Mouse (Mus musculus): ENCODE measurements around the gene Ptbp3. TPM values are rescaled to one million over a fixed set of nuclear protein-coding genes. Genes with fewer than 3 reads are reported as not detected.

The Ptbp3 gene
- total and polyA plus RNA-seq, 3 experiments = 78.8 to 315 (median 121) TPM

DNA sequence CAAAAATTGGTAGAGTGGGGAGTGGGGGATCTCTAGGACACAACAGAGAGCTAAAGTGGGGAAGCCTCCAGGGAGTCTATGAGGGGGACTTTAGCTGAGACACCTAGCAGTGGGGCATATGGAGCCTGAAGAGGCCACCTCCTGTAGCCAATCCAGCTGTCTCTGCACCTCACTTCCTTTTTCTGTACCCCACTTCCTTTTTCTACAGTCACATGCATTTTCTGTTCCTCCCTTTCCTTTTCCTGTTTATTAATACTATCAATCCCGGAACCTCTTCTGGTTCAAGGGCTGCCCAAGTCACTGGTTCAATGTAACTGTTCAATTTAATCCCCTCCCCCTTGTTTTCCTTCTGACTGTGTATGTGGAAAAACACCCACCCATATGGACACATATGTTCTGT, 107.9 kb downstream of the Ptbp3 start (continued):
- TF ChIP-seq MEF2A (IDR thresholded peaks at IDR 0.05; ENCODE audit: extremely low read depth, insufficient replicate concordance, low read depth, low read length, poor library complexity, severe bottlenecking) = no peak
- peak in 1 of 2 experiments; percentile 69; a peak in 2 of 4 replicates for TF ChIP-seq POLR2A (IDR thresholded peaks at IDR 0.05; ENCODE audit: control insufficient read depth in 1 of 2, insufficient read depth in 1 of 2, low read depth in 1 of 2, low read length in 2 of 2, poor library complexity in 1 of 2)
- TF ChIP-seq KAT2A (conservative IDR thresholded peaks at IDR 0.05; ENCODE audit: low read depth, low read length) = no peak
- peak; percentile 85 for TF ChIP-seq ELF1 (IDR thresholded peaks at IDR 0.05; ENCODE audit: low read depth, low read length)
- TF ChIP-seq MAFK (IDR thresholded peaks at IDR 0.05; ENCODE audit: borderline replicate concordance, low read depth, low read length) = no peak
- TF ChIP-seq USF2 (IDR thresholded peaks at IDR 0.05; ENCODE audit: borderline replicate concordance in 1 of 2, insufficient read depth in 1 of 2, low read depth in 1 of 2, low read length in 2 of 2) = 0 out of 4 replicates have a peak, but pooled peaks of 1 of the 2 experiments have one; percentile 23
- peak; percentile 28; the same call in 1 of the 2 replicates for TF ChIP-seq NELFE (IDR thresholded peaks at IDR 0.05; ENCODE audit: low read depth, low read length)
- TF ChIP-seq MYB (IDR thresholded peaks at IDR 0.05; ENCODE audit: low read depth, low read length) = no peak
- no peak for TF ChIP-seq NRF1 (IDR thresholded peaks at IDR 0.05; ENCODE audit: insufficient read depth, low read depth, low read length, poor library complexity, severe bottlenecking)
- no peak for TF ChIP-seq CHD2 (IDR thresholded peaks at IDR 0.05; ENCODE audit: low read length)

DNA sequence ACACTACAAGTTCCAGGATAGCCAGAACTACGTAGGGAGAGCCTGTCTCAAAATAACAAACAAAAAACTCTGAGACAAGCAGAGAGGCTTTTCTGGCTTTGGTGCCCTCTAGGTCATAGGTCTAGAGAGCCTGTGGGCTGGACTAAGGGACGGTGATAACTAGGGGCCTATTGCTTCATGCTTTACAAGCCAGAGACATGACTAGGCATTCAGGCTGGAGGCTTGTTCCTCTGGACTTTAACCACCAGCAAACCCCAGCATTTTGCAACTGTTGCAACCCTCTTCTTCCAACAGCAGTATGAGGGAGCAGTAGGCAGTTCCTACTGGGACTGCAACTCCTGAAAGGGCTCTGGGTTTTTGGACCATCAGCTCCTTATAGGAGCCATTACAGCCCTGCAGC, 109.2 kb downstream of the Ptbp3 start:
- Histone ChIP-seq H3K79me2 (ENCODE audit: control insufficient read depth, insufficient read depth, low read length, poor library complexity) (peaks cover 35% of the 10 kb centered on the region), H3K9me3 (replicated peaks; ENCODE audit: insufficient read depth, low read length) (no peaks in the 10 kb centered on the region), H3K36me3 (ENCODE audit: control insufficient read depth in 1 of 2, insufficient read depth in 2 of 2, low read length in 2 of 2) (peaks cover 2 to 49% of the 10 kb centered on the region in 2 experiments; a peak in 3 of 4 replicates), H3K9ac (ENCODE audit: control insufficient read depth, low read depth, low read length, poor library complexity, severe bottlenecking) (peak overlapping the region; percentile 21), H3K4me1 (ENCODE audit: control insufficient read depth in 1 of 2, insufficient read depth in 2 of 2, low read length in 2 of 2) (peaks cover 33 to 40% of the 10 kb centered on the region in 2 experiments), H3K27me3 (ENCODE audit: control insufficient read depth in 1 of 2, insufficient read depth in 2 of 2, low read length in 2 of 2) (no peaks in the 10 kb centered on the region), H3K4me3 (ENCODE audit: control insufficient read depth in 1 of 2, insufficient read depth in 1 of 2, low read depth in 2 of 2, low read length in 2 of 2) (no peak overlapping the region), H3K27ac (ENCODE audit: control insufficient read depth, low read depth, low read length) (peak overlapping the region; percentile 48)
- no peak for TF ChIP-seq RCOR1 (IDR thresholded peaks at IDR 0.05; ENCODE audit: low read depth, low read length)
- TF ChIP-seq GABPA (IDR thresholded peaks at IDR 0.05; ENCODE audit: low read depth, low read length) = no peak
- TF ChIP-seq GATA1 (IDR thresholded peaks at IDR 0.05; ENCODE audit: low read depth, low read length) = no peak
- TF ChIP-seq NRF1 (IDR thresholded peaks at IDR 0.05; ENCODE audit: insufficient read depth, low read depth, low read length, poor library complexity, severe bottlenecking) = no peak
- no peak for TF ChIP-seq MYC (IDR thresholded peaks at IDR 0.05; ENCODE audit: low read depth, low read length)
- TF ChIP-seq ZNF384 (IDR thresholded peaks at IDR 0.05; ENCODE audit: low read depth, low read length) = no peak
- no peak for TF ChIP-seq ZMIZ1 (IDR thresholded peaks at IDR 0.05; ENCODE audit: low read depth, low read length)
- no peak for TF ChIP-seq KAT2A (conservative IDR thresholded peaks at IDR 0.05; ENCODE audit: low read depth, low read length)
- TF ChIP-seq CHD1 (IDR thresholded peaks at IDR 0.05; ENCODE audit: low read depth, low read length) = no peak
- DNase-seq (ENCODE audit: low read depth, low spot score) = peak; percentile 62

DNA sequence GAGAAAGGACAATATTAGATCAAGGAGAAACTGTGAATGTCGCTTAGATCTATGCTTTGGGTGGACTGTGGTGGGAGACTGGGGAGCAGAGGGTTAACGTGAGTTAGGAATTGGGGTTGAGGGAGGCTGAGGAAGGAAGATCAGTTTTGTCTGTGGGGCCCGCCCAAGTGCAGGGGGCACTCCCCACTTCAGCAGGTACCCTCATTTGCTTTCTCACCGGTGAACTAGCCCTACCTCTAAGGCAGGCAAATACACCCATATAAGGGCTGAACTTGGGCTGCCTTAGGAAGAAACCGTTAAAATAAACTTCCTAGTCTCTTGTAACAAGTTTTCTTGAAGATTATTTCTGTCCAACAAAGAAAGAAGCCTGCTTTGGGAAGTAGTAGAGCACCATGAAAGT, 110.1 kb downstream of the Ptbp3 start:
- H3K27me3 ChIP-seq (ENCODE audit: control insufficient read depth in 1 of 2, insufficient read depth in 2 of 2, low read length in 2 of 2) = no peaks in the 10 kb centered on the region
- DNase-seq (ENCODE audit: low read depth, low spot score) = peak; percentile 67
- H3K36me3 ChIP-seq (ENCODE audit: control insufficient read depth in 1 of 2, insufficient read depth in 2 of 2, low read length in 2 of 2) = peaks cover 2 to 49% of the 10 kb centered on the region in 2 experiments; a peak in 3 of 4 replicates
- peak overlapping the region; percentile 70 for H3K9ac ChIP-seq (ENCODE audit: control insufficient read depth, low read depth, low read length, poor library complexity, severe bottlenecking)
- TF ChIP-seq ZC3H11A (IDR thresholded peaks at IDR 0.05; ENCODE audit: low read depth, low read length) = no peak
- TF ChIP-seq HCFC1 (IDR thresholded peaks at IDR 0.05; ENCODE audit: low read depth, low read length) = no peak
- peak; percentile 20; the same call in 1 of the 2 replicates for TF ChIP-seq TBP (IDR thresholded peaks at IDR 0.05; ENCODE audit: low read depth, low read length)
- TF ChIP-seq MYB (IDR thresholded peaks at IDR 0.05; ENCODE audit: low read depth, low read length) = peak; percentile 32; the same call in 1 of the 2 replicates
- TF ChIP-seq ZMIZ1 (IDR thresholded peaks at IDR 0.05; ENCODE audit: low read depth, low read length) = no peak
- TF ChIP-seq ELF1 (IDR thresholded peaks at IDR 0.05; ENCODE audit: low read depth, low read length) = no peak
- no peak for TF ChIP-seq GATA1 (IDR thresholded peaks at IDR 0.05; ENCODE audit: low read depth, low read length)
- no peak for TF ChIP-seq ZNF384 (IDR thresholded peaks at IDR 0.05; ENCODE audit: low read depth, low read length)
- TF ChIP-seq CTCF (IDR thresholded peaks at IDR 0.05 in 2 of 3, conservative IDR thresholded peaks at IDR 0.05 in 1 of 3; ENCODE audit: control insufficient read depth in 1 of 3, insufficient read depth in 1 of 3, low read depth in 2 of 3, low read length in 3 of 3, poor library complexity in 1 of 3, severe bottlenecking in 1 of 3) = no peak
- TF ChIP-seq MAX (IDR thresholded peaks at IDR 0.05; ENCODE audit: low read length) = no peak
- no peak for TF ChIP-seq E2F4 (IDR thresholded peaks at IDR 0.05; ENCODE audit: borderline replicate concordance, low read depth, low read length)
- TF ChIP-seq NRF1 (IDR thresholded peaks at IDR 0.05; ENCODE audit: insufficient read depth, low read depth, low read length, poor library complexity, severe bottlenecking) = no peak
- no peak for TF ChIP-seq SMC3 (IDR thresholded peaks at IDR 0.05; ENCODE audit: low read depth, low read length)
- peak; percentile 10; the same call in 1 of the 2 replicates for TF ChIP-seq MAZ (IDR thresholded peaks at IDR 0.05; ENCODE audit: low read depth, low read length)
- TF ChIP-seq ETS1 (IDR thresholded peaks at IDR 0.05; ENCODE audit: low read depth, low read length) = no peak
- no peak for TF ChIP-seq TAL1 (IDR thresholded peaks at IDR 0.05; ENCODE audit: low read length)
- no peak for TF ChIP-seq ZKSCAN1 (IDR thresholded peaks at IDR 0.05; ENCODE audit: low read depth, low read length)
- H3K4me3 ChIP-seq (ENCODE audit: control insufficient read depth in 1 of 2, insufficient read depth in 1 of 2, low read depth in 2 of 2, low read length in 2 of 2) = peak overlapping the region; percentile 48 to 53
- H3K4me1 ChIP-seq (ENCODE audit: control insufficient read depth in 1 of 2, insufficient read depth in 2 of 2, low read length in 2 of 2) = peaks cover 32 to 43% of the 10 kb centered on the region in 2 experiments
- H3K79me2 ChIP-seq (ENCODE audit: control insufficient read depth, insufficient read depth, low read length, poor library complexity) = peaks cover 44% of the 10 kb centered on the region
- peak overlapping the region; percentile 62 for H3K27ac ChIP-seq (ENCODE audit: control insufficient read depth, low read depth, low read length)
- H3K9me3 ChIP-seq (replicated peaks; ENCODE audit: insufficient read depth, low read length) = no peaks in the 10 kb centered on the region
